Mouse (Mus musculus) hindbrain, postnatal 0 days (tissue): ENCODE measurements around the gene Fam189a2. TPM values are rescaled to one million over a fixed set of nuclear protein-coding genes. Genes with fewer than 3 reads are reported as not detected.

ENCODE experiments used
- ATAC-seq: fragments of 200-750 bp; cut with Nextera tagmentation; 2 replicates; pipeline ENCODE4 v1.8.0; 2017; ENCODE audit warnings: mild to moderate bottlenecking, moderate TSS enrichment, moderate library complexity
- DNase-seq: peaks from one replicate; pipeline ENCODE4 v3.0.0-alpha.2; 2015; ENCODE audit warnings: low spot score
- H3K27ac ChIP-seq: fragments of 300-500 bp; sonication (generic); 2 replicates; pipeline ENCODE4 v1.5.1; 2014; ENCODE audit warnings: mild to moderate bottlenecking
- H3K27me3 ChIP-seq: fragments of 300-500 bp; sonication (generic); 2 replicates; pipeline ENCODE4 v1.6.1; 2014; ENCODE audit warnings: low read length, mixed read lengths; ENCODE audit not compliant: insufficient read depth
- H3K36me3 ChIP-seq: fragments of 300-500 bp; sonication (generic); 2 replicates; pipeline ENCODE4 v1.6.1; 2014; ENCODE audit warnings: low read length, mixed read lengths; ENCODE audit not compliant: insufficient read depth
- H3K4me1 ChIP-seq: fragments of 300-500 bp; sonication (generic); 2 replicates; pipeline ENCODE4 v1.6.1; 2014; ENCODE audit warnings: antibody characterized with exemption, low read length, mixed read lengths; ENCODE audit not compliant: insufficient read depth
- H3K4me2 ChIP-seq: fragments of 300-500 bp; sonication (generic); 2 replicates; pipeline ENCODE4 v1.6.1; 2014; ENCODE audit warnings: low read depth, mild to moderate bottlenecking, low read length, moderate library complexity, mixed read lengths
- H3K4me3 ChIP-seq: fragments of 300-500 bp; sonication (generic); 2 replicates; pipeline ENCODE4 v1.5.1; 2014; ENCODE audit warnings: low read length
- H3K9ac ChIP-seq: fragments of 300-500 bp; sonication (generic); replicated peaks from 2 replicates; pipeline ENCODE4 v1.6.1; 2014; ENCODE audit warnings: mild to moderate bottlenecking, low read length, moderate library complexity, mixed read lengths
- H3K9me3 ChIP-seq: fragments of 300-500 bp; sonication (generic); 2 replicates; pipeline ENCODE4 v1.6.1; 2016; ENCODE audit warnings: low read length, mixed read lengths
- CTCF ChIP-seq: IDR thresholded peaks from 2 replicates; pipeline ENCODE4 v1.5.1; 2016; ENCODE audit warnings: antibody characterized with exemption, control low read depth, low read depth
- WGBS: fragments of 180-500 bp; shearing (Covaris S2); extraction: QIAGEN DNeasy Blood & Tissue Kit; methylation state at CpG from one replicate; pipeline ENCODE4 v1.1.7; 2014; 5-methylcytosine and 5-hydroxymethylcytosine counted together
- polyA plus RNA-seq: library from polyadenylated mRNA; unstranded; fragments of >200 nt; fragmentation: Nextera tagmentation; extraction: Ambion mirVana; gene quantifications from 2 replicates; pipeline ENCODE4 v1.2.1, GENCODE M21; 2015
- total RNA-seq: library from RNA; depleted of rRNA; stranded (reverse); fragments of >200 nt; gene quantifications from 2 replicates; pipeline ENCODE4 v1.2.3, GENCODE M21; 2014

The Fam189a2 gene
- total and polyA plus RNA-seq, 2 experiments from 2014 or later: 2.7 to 16.9 TPM

- H3K4me3 ChIP-seq: no peak overlapping the region
- no peak for TF ChIP-seq CTCF
These were observed 15.7 kb upstream of the Fam189a2 start for GRCm38 (mm10) chr19:24046395-24046993.

GRCm38 (mm10) chr19:24042387-24042786 is 11.6 kb upstream of the Fam189a2 start:
- Histone ChIP-seq H3K36me3 (no peaks in the 10 kb centered on the region), H3K27ac (no peak overlapping the region), H3K4me1 (no peaks in the 10 kb centered on the region), H3K27me3 (no peaks in the 10 kb centered on the region), H3K9ac (no peak overlapping the region), H3K4me2 (no peak overlapping the region), H3K9me3 (no peaks in the 10 kb centered on the region), H3K4me3 (no peak overlapping the region)
- no peak for TF ChIP-seq CTCF
- DNase-seq (no peak), ATAC-seq (no peak)
- 98% methylated on average over 2 of the region's 2 CpGs for WGBS

More at GRCm38 (mm10) chr19:24046395-24046993, 15.7 kb upstream of the Fam189a2 start:
- DNase-seq: no peak
- Histone ChIP-seq H3K27ac (no peak overlapping the region), H3K9me3 (no peaks in the 10 kb centered on the region), H3K4me1 (no peaks in the 10 kb centered on the region), H3K36me3 (no peaks in the 10 kb centered on the region), H3K27me3 (no peaks in the 10 kb centered on the region), H3K4me2 (no peak overlapping the region), H3K9ac (no peak overlapping the region)
- ATAC-seq: no peak
- WGBS: 89% methylated on average over 10 of the region's 10 CpGs

GRCm38 (mm10) chr19:24039061-24039853 is 8.4 kb upstream of the Fam189a2 start:
- Histone ChIP-seq H3K4me1 (no peaks in the 10 kb centered on the region), H3K27ac (no peak overlapping the region), H3K27me3 (no peaks in the 10 kb centered on the region; the same call in 1 of the 2 replicates), H3K4me2 (no peak overlapping the region), H3K4me3 (no peak overlapping the region), H3K9ac (no peak overlapping the region), H3K9me3 (no peaks in the 10 kb centered on the region), H3K36me3 (no peaks in the 10 kb centered on the region)
- DNase-seq: no peak
- no peak for TF ChIP-seq CTCF
- WGBS: 63% methylated on average over 14 of the region's 14 CpGs
- ATAC-seq: no peak

GRCm38 (mm10) chr19:24034367-24034766 is 3.5 kb upstream of the Fam189a2 start:
- Histone ChIP-seq H3K9me3 (no peaks in the 10 kb centered on the region), H3K4me2 (no peak overlapping the region), H3K4me1 (no peaks in the 10 kb centered on the region), H3K27me3 (no peaks in the 10 kb centered on the region; the same call in 1 of the 2 replicates), H3K9ac (no peak overlapping the region), H3K27ac (no peak overlapping the region), H3K36me3 (no peaks in the 10 kb centered on the region), H3K4me3 (no peak overlapping the region)
- DNase-seq: no peak
- WGBS: 72% methylated on average over 3 of the region's 3 CpGs
- ATAC-seq: no peak
- TF ChIP-seq CTCF: no peak

GRCm38 (mm10) chr19:24032654-24033236 is 1.9 kb upstream of the Fam189a2 start:
- no peaks in the 10 kb centered on the region for H3K4me1 ChIP-seq
- H3K27ac ChIP-seq: no peak overlapping the region
- WGBS: 50% methylated on average over 5 of the region's 5 CpGs
- no peaks in the 10 kb centered on the region; the same call in 1 of the 2 replicates for H3K27me3 ChIP-seq
- ATAC-seq: no peak
- H3K36me3 ChIP-seq: no peaks in the 10 kb centered on the region
- H3K4me2 ChIP-seq: no peak overlapping the region
- DNase-seq: no peak
- H3K9me3 ChIP-seq: no peaks in the 10 kb centered on the region
- TF ChIP-seq CTCF: no peak
- no peak overlapping the region for H3K9ac ChIP-seq
- no peak overlapping the region for H3K4me3 ChIP-seq

- ATAC-seq (peak; percentile 74), DNase-seq (peak; percentile 63)
- H3K9me3 ChIP-seq: no peaks in the 10 kb centered on the region
- H3K36me3 ChIP-seq: no peaks in the 10 kb centered on the region
- H3K4me3 ChIP-seq: peak overlapping the region; percentile 79
- H3K27me3 ChIP-seq: no peaks in the 10 kb centered on the region; the same call in 1 of the 2 replicates
- peak overlapping the region; percentile 68 for H3K9ac ChIP-seq
- H3K4me1 ChIP-seq: no peaks in the 10 kb centered on the region
- peak overlapping the region; percentile 69; the same call in 1 of the 2 replicates for H3K27ac ChIP-seq
- peak overlapping the region; percentile 92 for H3K4me2 ChIP-seq
- peak; percentile 16; the same call in 1 of the 2 replicates for TF ChIP-seq CTCF
- under 1% methylated on average over 35 of the region's 49 CpGs for WGBS
These were observed 328 bp downstream of the Fam189a2 start for GRCm38 (mm10) chr19:24030511-24030870.
